Mouse (Mus musculus) regulatory T cell (primary cell): ENCODE data around the gene Dnm3.

Source experiments
- in situ Hi-C: fragments of 300-600 bp; cut with MboI, MseI; formaldehyde crosslinking; loops from one replicate; pipeline ENCODE4 v1.15.1; 2025; ENCODE audit warnings: high pct_unique_total_duplicates

Gene Dnm3

DNA sequence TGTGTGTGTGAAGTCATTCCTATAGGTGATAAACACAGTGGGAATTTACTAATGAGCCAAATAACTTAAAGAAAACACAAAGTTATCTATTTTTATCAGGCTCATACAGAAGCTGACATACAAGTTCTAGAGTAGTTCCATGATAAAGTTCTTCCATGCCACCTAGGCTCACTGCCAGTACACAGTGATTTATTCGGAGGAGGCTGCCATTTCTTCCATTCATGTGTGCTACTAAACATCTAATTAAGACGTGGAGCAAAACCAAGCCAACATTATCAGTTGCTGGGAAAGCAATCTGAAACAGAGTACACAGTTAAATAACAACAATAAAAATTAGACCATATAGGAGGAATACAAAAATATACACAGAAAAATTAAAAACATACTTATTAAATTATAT is 150.2 kb downstream of the Dnm3 start:
- in situ Hi-C loops: no loop called here

DNA sequence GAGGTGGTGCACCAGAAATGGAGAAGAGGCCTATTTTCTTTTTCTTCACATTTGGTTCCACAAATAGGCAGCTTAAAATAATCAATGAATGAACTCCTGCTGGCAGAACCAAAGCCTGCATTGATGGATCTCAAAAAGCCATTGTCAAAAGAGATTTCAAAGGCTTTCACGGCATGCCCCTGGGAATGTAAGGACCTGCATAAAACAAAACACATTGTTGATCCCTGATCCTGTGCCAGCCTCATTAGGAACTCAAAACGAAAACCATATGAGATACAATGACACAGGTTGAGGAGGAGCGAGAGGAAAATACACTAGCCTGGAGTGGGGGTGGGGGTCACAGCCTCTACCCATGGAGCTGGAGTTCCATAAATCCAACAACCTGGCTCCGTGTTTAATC is 153.4 kb downstream of the Dnm3 start:
- in situ Hi-C loops: no loop called here

DNA sequence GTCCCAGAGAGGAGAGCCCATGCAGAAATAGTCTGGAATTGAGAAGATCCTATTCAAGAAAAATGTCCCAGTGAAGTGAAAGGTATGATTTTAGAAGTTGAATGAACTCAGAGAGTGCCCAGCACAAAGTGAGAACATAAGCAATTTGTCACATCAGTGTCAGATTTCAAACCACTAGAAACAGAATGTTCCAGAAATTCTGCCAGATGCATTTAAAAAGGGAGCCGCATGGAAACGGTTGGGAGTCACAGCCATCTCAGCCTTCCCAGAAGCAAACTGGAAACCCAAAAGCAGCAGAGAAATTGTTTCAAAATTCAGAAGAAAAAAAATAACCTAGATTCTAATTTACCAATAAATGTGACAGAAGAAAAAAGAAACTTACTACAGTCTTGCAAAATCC is 154.7 kb downstream of the Dnm3 start:
- in situ Hi-C loops: no loop called here

DNA sequence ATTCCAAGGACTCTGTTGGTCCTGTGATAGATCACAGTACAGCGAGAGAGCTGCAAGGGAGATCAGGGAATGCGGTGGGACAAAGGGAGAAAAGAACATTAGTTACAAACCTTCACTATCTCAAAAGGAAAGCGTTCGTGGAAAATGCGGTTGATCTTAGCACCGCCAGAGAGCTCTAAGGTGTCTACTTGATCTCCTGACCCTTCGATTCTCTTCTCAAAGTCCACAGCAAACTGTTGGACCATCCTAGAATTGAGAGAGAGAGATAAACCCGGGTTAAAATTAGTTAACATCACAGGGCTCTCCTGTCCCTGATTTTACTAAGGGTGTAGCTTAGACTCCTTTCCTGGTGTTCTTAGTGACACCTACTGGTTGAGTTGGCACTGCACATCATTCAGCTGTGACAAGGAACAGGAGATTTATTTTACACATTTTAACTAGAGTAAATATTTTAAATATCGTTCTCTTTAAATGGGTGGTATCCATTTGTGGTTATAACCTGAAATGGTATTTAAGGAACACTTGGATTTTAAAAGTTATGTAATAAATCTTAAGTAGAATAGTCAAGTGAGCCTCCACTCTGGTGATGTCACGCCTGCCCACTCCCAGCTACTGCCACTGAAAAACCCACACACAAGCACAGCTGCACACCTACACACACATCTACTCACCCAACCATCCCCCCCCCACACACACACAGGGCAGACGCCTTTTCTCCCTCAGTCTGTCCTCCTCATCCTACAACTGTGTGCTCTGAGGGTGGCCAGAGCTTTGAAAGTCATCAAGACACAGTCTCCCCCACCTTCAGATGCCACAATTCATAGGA is 164.2 kb downstream of the Dnm3 start:
- in situ Hi-C loops: loop anchor here (5.0 kb wide), 1 partner anchor 311 kb away; no protein-coding TSS in a partner anchor

DNA sequence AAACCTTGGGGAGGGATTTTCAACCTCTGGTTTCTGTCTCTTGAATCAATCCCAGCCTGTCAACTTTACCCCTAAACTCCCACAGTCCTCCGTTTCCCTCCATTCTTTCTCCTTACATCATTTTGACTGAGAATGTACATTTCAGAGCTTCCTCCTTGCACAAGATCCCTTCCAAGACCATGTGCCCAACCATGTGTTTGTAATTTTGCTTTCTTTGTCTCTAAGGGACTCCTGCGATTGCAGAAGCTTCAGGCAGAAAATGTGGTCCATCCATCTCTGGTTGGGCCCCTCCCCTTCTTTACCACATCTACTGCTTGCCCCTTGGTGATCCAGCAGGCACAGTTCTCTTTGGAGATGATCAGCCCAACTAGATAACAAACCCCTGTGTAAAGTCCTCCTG is 165.2 kb downstream of the Dnm3 start:
- in situ Hi-C loops: loop anchor here (5.0 kb wide), 1 partner anchor 310 kb away; no protein-coding TSS in a partner anchor

DNA sequence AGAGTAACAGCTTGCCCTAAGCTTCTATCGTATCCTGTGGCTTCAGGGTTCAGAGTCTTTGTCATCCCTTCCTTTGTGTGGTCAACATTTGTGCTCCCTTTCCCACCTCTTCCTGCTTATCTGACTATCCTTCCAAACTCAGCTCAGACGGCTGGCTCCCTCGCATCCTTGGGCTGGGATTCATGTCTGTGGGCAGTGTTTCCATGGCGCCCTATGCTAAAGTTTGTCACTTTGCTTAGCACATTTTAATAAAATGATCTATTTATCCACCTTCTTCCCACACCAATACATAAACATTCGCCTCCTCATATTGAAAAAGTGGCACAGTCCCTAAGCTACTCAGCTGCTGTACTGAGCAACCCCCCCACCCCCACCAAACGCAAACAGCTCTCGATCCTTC is 165.7 kb downstream of the Dnm3 start:
- in situ Hi-C loops: loop anchor here (5.0 kb wide), 1 partner anchor 310 kb away; no protein-coding TSS in a partner anchor

DNA sequence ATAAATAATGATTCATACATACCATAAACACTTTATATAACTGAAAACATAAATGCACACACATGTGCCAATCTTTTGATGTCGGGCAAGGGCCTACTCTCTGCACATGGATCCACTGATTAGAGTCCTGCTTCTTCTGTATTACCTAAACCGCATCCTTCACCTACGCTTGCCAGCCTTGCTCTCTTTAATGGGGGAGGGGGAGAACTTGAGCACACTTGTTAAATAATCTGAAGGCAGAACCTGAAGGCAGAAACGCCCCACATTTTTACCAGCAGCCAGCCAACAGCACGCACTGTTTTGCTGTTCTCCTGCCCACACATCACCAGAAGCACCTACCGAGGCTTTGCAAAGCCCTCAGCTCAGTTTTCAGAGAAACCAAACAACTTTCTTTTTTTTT is 172.6 kb downstream of the Dnm3 start:
- in situ Hi-C loops: no loop called here

DNA sequence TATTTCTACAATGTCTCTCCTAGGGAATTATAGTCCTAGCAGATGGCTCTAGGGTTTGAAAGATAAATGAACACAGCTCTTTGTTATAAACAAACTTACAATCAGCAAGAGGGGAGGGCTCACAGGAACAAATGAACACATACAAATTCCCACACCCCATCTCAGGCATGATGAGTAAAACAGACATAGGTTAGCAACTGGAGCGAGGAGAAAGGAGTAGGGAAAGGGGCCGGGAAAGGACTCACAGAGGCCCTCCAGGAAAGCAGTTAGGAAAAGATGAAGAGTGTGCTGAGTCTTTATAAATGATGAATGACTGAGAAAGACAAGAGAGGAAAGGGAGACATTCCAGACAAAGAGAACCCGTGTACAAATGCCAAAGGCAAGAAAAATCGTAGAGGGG is 175.4 kb downstream of the Dnm3 start:
- in situ Hi-C loops: no loop called here

DNA sequence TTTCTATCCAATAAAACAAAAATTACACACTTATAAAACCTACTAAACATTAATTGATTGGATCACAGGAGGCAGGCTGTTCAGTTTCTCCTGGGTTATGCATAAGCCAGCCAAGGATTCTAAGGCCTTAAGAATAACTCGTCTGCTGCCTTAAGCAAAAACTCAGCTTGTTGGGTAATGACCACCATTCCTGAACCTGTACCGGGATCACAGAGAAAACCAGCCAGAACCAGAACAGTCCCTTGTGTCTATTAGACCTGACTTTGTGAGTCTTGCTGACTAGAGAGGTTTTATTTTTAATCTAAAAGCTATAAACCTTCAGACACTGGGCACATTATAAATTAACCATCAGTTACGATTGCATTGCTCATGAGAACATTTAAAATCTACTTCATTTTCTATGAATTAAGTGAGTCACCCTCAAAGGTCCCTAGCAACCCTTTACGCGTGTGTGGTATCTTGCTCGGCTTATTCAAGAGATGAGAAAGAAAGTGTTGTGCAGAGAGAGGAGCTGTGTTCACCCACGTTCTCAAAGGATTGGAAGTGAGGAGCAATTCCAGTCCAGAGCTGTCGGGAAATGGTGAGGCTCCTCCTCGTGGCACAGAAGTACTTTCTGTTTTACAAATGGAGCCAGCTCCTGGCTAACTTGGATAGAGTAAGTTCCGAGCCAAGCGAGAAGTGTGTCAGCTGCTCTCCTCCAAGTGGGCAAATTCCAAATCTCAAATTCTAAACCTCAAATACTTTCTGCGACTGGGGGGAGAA is 178.1 kb downstream of the Dnm3 start:
- in situ Hi-C loops: no loop called here

DNA sequence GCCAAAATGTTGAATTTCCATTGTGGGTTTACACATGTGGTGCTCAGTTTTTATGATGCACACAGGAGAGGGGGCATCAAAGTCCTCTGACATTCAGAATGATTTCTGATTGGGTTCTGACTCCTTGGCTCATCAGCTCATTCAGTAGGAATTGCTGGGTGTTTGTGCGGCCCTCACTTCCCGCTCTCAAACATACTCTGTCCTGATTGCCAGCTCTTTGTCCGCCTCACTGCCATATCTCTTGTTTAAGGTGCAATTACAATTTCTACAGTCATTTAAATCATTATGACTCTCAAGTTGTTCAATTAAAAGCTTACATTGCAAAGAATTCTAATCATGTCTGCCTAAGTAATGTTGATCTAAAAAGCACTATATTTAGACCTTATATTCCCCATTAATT is 179.3 kb downstream of the Dnm3 start:
- in situ Hi-C loops: no loop called here

DNA sequence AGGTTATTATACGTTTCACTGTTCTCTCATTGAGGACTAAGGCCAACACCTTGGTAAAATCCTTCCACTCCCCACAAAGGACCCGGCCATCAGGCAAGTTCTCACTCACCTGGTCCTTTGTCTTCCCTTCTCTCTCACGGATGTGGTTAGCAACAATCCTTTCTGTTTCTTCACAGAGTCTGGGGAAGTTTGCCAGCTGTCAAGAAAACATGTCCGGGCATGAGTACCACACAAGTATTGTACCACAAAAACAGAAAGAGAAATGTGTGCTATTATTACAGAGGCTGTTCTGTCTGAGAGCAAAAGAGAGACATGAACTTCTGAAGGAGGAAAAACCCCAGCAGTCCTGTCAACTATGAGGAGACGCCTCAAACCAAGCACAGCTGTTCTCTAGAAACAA is 182.4 kb downstream of the Dnm3 start:
- in situ Hi-C loops: no loop called here

DNA sequence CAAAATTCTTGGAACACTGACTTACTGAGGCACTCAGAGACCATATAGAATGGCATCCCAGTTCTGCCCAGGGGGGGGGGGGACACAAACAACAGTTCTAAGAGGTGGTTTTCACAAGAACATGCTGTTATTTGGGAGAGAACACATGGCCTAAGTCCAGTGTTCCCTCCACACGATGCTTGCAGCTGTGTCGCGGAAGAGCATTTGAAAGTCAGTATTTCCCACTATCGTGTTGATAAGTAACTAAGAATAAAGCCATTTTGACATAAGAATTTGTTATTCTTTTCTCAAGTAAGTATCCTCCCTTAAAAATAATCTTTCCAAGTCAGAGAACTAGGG is 183.3 kb downstream of the Dnm3 start:
- in situ Hi-C loops: no loop called here

DNA sequence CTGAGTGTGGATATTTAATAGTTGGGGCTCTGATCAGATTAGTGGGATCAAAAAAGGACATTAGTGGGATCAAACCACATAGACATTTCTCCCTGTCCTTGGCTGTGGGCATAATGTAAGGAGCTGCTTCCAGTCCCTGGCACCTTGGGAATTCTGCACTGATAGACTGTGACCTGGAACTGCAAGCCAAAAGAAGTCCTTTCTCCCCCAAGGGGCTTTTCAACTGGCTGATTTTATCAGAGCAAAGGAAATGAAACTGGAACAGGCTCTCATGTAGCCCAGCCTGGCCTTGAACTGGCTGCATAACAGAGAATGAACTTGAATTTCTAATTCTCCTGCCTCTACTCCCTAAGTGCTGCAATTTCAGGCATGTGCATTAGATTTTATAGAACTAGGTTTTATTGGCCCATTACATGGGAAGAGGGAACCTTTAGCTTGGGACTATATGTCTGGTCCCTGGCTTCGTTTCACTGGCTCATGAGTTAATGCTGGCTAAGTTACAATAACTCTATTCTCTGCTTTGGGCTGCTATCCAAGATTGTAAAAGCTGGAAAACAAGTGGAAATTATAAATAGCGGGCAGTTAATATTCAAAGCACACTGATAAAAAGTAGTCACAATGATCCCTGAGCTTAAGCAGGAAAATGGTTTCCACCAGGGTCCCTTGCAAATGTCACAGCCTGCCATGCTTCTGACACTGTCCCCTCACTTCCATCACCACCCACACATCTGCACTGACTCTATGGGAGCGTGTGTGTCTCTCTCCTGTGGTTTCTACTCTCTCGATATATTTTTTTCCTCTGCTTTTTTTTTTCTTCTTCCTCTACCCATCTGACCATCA is 183.9 kb downstream of the Dnm3 start:
- in situ Hi-C loops: no loop called here

DNA sequence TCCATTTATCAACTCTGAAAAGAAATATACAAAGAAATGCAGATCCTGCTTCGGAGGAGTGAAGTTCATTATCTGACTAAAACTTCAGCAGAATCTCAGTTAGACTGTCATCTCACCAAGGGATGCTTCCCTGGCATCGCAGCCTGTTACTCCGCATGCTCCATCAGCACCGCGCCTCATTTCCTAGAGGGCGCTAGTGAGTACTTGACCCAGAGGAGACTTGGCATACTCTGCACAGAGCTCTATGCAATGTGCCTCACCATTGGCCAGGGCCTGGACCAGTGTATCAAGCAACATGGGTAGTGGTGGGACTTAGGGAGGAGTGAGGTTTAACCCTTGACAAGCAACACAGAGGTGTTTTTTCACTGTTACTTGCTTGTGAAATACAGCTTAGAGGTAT is 190.9 kb downstream of the Dnm3 start:
- in situ Hi-C loops: no loop called here

DNA sequence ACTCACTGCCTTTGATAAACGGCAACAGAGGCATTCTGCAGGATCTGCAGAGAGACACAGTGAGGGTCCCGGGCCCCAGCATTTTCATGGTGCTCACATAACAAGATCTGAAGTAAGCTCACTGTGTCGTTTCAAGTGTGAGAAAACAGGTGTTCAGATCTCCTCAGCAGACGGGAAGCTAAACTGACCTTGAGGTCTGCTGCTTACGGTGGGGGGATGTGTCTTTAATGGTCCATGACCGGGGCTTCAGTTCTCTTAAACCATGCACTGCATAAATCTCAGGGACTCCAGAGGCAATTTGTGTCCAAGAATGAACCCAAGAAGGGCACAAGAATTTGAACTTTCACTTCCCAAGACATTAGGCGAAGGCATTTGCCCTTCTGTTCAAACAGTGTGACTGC is 195.9 kb downstream of the Dnm3 start:
- in situ Hi-C loops: no loop called here

DNA sequence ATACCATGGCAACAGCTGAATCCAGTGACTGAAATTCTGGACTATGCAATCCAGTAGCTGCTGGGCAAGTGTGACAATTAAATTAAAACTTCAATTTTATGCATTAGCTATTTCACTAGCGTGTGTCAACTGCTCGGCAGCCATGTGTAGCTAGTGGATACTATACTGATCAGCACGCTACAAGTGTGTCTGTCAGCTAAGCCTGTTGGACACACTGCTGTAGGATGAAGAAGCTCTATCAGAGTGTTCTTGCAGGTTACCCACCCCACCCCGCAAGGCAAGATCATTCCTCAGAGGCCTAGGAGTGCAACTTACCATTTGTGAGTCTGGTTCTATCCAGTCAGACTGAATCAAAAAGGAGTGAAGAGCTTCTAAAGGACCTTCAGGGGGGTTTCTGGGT is 197.8 kb downstream of the Dnm3 start:
- in situ Hi-C loops: no loop called here

DNA sequence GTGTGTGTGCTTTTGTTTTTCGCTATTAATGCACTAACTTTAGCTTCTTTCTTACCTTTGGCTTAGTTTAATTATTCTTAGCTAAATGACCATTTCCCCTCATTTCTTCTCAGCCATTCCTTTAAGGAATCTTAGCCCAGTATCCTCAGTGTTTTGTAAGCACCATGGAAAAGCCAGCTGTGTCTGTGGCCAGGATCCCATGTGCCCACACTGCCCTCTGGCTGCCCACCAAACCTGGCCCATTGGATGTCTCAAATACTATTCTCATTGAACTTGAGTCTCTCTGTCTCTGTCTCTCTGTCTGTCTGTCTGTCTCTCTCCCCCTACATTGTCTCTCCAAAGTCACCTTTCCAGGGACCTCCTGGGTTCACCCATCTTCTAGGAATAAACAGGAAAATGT is 201.8 kb downstream of the Dnm3 start:
- in situ Hi-C loops: no loop called here

DNA sequence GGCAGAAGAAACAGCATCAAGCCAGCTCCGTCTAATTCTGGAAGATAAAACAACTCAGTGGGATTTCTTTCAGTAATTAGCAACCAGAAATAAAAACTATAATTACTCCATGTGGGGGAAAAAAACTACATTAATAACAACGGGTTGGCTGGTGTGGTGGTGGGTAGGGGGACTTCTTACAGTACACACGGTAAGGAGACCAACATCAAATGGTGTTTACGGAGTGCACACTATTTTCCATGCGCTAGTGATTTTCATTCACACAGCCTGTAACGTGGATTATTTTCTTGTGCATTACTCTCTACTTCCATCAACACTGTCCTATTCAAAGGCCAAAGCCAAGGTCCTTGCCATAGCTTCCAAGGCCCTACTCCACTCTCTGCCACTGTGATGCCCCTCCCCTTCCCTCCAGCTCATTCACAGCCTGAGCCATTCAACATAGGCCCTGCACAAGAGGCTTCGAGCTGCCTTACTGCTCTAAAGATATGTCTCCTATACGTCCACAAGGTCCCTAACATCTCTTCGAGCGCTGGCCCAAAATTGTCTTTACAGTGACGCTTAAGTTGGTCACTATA is 203.1 kb downstream of the Dnm3 start:
- in situ Hi-C loops: no loop called here

DNA sequence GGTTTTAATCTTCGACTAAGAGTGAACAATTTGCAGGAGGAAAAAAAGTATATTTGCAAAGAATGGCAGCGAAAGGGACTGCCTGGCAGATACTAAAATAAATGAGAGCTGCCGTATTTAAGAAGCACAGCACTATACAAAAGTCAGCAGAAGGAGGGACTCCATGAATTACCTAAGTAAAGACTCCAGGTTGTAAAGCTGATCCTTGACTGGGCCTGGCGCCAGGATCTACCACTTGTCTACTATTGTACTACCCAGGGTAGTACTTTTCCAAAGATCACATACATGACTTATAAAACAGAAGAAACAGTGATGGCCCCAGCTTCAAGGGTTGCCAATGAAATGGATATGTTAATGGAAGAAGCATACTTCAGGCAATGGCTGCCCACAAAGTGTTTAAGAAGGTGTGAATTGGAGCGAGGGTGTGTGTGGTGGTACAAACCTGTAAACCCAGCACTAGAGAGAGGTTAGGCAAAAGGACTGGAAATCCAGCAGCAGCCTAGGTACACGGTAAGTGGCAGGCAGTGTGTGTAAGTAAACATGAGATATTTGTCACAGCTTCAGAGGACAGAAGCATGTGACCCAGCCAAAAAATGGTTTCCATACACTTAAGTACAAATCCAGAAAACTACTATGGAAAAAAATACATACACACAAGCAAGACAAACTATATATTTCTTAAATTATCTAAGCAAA is 220.8 kb downstream of the Dnm3 start:
- in situ Hi-C loops: no loop called here

DNA sequence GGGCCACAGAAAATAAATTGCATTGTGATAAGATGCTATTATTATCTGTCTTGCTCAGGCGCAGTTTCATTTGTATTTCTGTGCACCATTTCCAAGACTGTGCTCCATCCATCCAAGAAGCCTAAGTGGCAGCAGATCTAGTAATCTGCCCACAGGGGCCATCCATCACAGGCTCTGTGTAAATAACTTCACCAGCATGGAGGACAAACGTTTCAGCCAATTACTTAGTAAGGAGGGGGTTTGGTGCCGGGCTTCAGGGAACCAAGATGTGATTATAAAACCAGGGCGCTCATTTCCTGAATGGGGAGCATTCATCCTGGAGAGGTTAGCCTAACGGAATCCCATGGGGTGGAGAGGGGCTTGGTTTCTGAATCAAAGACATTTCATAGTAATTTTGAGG is 222.9 kb downstream of the Dnm3 start:
- in situ Hi-C loops: no loop called here

DNA sequence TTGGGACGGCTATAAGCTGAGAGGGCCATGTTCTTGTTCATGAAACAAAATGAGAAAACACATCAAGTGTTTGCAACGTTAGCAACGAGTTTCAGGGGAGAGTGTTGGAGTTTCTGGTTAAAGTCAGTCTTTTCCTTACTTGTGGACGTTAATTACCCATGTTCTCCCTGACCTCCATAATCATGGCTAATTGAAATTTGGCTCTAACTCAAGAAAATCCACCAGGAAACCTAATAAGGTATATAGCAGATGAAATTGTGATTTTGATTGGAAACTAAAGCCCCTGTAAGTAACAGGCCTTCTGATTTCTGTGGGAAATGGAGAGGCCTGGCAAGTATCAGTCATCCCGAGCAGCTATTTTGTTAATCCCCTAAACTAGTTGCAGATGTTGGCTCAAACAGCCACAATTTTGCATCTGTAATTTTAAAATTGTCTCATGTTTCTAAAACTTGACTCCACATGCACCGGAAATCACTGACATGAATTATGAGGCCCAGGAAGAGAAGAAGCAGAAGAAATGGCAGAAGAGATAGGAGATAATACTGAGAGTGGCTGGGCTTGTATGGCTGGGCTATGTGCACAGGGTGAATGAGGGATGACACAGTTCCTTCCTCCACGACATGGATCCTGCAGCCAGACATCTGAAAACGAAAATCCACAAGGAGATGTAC is 223.7 kb downstream of the Dnm3 start:
- in situ Hi-C loops: no loop called here
